Mouse (Mus musculus) testis, postnatal 10 days (tissue): Measurements from ENCODE around the gene Bin2.
"Not testable (repeated sequence)": the region's sequence is repeated elsewhere in the genome, so short reads cannot be mapped to it uniquely, and the experiment has no call there.

ENCODE experiments used
- DNase-seq: peaks from one replicate; pipeline ENCODE4 v3.0.0; 2021; ENCODE audit warnings: low spot score

The Bin2 gene

DNA sequence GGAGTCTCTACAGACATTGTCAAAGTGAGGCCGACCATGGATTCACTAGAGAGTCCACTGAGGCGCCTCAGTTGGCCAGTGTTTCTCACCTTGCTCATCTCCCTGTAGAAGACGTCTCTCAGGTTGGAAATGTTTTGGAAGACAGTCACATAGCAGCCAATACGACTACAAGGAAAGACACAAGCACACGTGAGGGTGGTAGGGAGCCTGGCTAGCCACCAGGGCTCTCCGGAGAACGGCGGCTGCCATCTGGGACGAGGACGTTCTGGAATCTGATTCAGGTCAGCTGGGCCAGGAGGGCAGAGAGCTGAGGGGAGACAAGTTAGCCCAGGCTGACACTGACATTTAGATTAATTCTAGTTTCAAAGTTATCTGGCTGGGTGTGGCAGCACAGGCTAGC, 19.2 kb downstream of the Bin2 start:
- no peak for DNase-seq

DNA sequence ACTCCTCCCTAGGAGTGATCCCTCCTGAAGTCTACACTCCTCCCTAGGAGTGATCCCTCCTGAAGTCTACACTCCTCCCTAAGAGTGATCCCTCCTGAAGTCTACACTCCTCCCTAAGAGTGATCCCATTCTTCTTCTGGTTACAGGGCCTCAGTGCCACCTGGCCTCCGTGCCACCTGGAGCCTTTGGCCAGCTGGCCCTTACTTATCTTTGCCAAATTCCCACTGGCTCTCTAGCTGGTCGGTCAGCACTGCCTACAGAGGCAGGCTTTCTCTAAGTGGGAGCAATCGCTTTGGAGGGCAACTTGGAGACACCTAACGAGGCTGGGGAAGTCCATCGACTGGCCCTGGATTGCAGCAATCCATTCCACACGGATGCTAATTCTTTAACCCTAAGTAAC, 23.2 kb downstream of the Bin2 start:
- DNase-seq: no peak

DNA sequence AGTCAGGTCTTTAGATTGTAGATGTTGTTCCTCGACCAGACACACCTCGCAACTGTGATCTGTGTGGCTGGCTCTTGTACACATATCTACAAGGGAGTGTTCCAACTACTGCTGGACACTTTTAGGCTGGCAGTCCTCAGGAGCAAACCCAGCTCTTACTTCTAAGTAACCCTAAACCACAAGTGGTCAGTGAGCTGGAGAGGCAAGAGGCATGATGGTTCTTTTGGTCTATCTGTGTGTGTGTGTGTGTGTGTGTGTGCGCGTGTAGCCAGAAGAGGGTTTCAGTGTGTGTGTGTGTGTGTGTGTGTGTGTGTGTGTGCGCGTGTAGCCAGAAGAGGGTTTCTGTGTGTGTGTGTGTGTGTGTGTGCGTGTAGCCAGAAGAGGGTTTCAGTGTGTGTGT, 26.9 kb downstream of the Bin2 start:
- no peak for DNase-seq

DNA sequence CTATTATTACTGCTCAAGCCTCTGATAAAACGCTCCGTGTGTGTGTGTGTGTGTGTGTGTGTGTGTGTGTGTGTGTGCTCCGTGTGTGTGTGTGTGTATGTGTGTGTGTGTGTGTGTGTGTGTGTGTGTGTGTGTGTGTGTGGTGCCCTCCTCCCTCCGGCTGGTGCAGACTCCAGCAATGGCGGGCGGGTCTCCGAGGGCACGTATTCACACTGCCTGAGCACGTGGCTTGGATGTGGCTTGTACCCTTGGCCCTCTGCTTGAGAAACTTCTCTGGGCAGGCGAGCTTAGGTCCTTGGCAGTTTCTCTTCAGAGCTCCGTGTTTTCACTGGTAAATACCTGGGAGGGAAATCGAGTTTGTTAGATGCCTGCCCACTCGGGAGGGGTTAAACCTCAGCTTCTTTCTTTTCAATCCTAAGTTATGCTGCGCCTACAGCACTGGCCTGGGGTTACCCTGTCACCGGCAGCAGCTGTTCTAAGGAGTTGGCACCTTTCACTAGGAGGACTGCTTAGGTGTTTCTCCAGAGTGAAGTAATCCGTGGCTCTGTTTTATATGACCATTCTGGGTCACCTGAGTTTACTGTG, 28.0 kb downstream of the Bin2 start:
- DNase-seq: no peak

DNA sequence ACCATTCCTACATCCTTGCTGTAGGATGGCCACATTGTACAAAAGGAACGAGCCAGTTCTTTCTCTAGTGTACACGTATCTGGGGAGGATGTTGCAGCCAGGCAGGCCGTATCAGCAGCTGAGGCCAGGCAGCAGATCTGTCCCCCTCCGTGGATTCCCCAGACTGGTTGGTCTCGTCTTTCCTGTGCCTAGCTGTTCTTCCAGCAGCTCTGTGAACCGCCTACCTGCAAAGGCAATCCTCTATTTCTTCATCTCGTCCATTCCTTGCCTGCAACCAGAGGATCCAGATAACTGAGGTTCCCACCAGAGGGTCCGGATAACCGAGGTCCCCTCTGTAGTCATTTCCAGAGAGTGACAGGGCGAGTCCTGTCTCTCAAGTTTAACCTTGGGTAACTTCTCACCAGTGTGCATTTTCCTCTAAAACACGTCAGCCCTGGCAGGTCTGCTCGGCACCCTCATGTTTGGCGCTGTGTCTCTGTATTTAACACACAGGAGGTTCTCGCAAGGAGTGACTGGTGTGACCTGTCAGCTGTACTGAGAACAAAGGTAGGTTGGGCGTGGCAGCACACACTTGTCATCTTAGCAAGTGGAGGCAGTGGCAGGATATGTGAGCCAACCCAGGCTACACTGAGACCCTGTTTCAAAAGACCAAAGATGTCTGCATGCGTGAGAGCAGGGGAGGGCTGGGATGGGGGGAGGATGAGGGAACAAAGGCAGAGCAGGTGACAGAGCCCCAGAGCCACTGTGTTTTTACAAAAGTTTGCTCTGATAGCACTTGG, 29.2 kb downstream of the Bin2 start:
- DNase-seq: no peak

DNA sequence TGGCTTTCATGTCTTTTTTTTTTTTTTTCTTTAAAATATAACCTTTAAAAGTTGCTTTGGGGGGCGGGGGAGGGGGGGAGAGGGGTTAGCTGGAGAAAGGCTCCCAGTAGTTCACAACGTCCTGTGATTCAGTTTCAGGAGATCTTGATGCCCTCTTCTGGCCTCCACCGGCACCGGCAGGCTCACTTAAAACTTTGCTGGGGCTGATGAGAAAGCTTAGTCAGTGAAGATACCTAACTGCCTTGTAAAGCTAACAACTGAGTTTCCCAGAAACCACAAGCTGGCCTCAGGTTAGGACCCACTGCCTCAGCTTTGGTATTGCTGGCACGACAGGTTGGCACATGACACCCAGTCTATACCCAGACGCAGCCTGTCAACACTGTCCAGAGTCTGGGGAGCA, 31.7 kb downstream of the Bin2 start:
- no peak for DNase-seq

- DNase-seq: peak; percentile 62
Measured at GRCm38 (mm10) chr15:100636700-100637501, 32.5 kb downstream of the Bin2 start, which contains the start of gene Smagp. Smagp (minus strand) TSS chr15:100636940.

GRCm38 (mm10) chr15:100635851-100636645, 33.3 kb downstream of the Bin2 start:
- DNase-seq: no peak

- DNase-seq: no peak
Measured at GRCm38 (mm10) chr15:100635239-100635638, 34.1 kb downstream of the Bin2 start.

- no peak for DNase-seq
Measured at GRCm38 (mm10) chr15:100633341-100633740, 36.0 kb downstream of the Bin2 start.

DNA sequence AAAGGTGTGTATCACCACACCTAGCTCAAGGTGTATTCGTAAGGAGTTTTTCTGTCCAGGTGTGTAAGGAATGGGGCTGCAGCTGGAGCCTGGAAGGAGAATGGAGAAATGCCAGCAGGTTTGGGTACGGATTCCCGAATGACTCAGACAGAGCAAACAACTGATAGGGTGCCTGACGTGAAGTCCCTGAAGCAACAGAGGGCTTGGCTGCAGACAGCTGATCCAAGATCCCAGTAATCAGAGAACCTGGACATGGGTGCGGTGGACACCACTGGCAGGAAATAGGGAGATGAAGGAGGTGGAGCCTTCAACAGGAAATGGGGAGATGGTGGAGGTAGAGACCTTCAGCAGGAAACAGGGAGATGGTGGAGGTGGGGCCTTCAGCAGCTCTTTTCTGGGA, 37.0 kb downstream of the Bin2 start:
- no peak for DNase-seq

DNA sequence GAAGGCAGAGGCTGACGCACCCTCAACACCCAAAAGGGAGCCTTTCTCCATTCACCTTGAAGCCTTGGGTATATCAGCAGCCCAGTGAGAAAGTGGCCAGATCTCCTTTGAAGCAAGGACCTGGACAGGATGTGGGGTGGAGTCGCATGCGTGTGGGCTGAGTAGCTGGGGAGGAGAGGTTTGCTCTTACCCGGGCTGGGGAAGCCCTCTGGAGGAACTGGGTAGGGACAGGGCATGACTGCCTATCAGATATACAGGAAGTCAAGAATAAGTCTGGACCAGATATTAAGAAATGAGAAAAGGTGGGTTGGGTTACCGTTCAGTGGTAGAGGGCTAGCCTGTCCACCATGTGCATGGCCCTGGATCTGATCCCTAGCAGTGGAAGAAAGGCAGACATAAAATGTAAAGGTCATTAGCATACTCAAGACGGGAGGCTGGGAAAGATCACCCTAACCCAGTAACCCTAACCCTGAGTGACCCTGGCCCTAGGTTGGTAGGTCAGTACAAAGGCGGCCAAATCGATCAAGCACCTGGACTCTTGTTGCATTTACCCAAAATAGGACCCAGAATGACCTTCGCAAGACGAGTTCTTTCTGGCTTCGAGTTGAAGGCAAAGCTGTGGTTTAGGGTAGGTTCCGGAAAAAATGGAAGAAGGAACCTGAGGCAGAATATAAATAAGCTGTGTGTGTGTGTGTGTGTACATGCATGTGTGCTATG, 37.7 kb downstream of the Bin2 start:
- no peak for DNase-seq

- no peak for DNase-seq
Measured at GRCm38 (mm10) chr15:100630126-100630525, 39.2 kb downstream of the Bin2 start.

DNA sequence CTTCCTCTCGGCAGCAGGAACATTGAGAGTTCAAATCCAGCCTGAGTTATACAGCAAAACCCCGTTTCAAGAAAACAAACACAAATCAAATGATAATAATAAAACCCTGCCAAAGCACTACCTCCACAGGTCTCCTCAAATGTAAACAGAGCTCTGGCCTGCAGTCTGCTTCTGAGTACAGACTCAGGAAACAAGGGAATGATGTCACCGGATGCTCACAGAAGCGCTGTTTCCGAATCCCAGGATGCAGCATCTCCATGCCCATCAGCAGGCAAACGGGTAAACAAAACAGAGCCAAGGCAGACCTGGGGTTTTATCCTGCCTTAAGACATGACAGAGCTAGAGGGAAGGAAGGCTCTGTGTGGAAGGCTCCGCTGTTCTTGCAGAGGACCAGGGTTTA, 40.6 kb downstream of the Bin2 start:
- DNase-seq: no peak

DNA sequence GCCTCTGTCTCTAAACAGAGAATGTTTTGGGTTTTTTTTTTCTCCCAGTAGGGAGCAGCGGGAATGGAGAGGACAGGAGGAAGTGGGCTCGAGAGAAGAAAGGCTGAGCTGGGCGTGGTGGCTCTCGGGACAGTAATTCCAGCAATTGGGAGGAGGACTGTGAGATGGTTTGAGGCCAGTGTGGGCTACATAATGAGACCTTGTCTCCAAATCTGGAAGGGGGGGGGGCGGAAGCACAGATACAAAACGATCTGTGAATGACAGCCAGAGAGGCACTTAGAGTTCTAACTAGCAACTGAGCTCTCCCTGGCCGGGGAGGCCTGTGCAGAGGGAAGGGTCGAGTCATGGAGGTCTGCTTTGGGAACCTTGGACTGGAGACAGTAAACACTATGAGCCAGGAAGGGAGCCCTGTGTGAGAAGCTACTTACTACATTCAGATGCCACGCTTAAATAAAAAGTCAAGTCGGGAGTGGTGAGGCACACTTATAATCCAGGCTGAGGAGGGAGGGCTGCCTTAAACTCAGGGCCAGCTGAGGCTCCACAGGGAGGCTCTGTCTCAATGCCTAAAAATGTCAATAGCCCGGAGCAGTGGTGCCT, 41.5 kb downstream of the Bin2 start:
- DNase-seq: no peak

DNA sequence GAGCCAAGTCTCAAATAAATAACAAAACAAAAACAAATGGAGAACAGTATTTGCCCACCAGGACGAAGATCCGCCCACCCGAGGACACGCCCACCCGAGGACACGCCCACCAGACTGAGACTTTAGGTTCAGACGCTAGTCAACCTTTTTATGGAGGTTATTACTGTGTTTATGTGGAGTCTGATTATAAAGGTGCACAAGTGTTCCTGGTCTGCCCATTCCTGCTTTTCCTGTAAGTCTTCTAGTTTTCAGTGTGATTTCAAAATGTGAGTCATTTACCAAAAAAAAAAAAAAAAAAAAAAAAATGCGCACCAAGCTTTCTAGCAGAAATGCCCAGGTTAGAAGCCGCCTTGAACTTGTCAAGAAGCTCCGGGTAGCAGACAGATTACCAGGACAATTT, 42.1 kb downstream of the Bin2 start:
- DNase-seq: peak; percentile 67

DNA sequence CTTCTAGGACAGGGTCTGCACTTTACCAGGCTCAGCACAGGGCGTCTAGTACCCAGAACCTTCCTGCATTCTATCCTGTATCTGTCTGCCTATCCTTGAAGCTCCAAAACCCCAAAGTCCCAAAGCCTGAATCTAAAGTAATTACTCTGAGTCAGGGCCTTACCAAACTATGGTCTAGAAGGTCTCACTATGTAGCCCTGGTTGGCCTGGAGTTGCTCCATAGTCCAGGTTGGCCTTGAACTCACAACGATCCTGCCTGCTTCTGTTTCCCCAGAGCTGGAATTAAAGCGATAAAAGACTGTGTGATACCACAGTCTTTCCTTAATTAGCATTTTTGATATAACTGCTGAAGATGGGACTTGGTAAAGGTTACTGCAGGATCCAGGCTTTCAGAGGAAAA, 44.9 kb downstream of the Bin2 start:
- DNase-seq: no peak

DNA sequence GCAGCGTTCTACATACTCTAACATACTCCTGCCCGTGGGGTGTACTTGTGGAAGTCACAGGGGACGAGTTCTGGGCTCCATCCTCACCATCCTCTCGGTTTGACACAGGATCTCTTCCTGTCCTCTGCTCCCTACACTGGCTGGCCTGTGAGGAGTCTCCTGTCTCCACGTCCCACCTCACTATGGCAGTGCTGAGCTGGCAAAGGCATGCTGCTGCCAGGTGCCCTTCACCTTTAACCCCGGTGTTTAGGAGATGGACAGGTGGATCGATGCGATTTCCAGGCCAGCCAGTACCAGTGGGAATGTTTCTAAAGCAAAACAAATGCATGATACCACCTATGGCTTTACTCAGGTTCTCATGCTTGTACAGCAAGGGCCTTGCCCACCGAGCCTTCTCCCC, 45.6 kb downstream of the Bin2 start:
- no peak for DNase-seq

GRCm38 (mm10) chr15:100622164-100622563, 47.2 kb downstream of the Bin2 start:
- DNase-seq: no peak

- not testable (repeated sequence) for DNase-seq
Measured at GRCm38 (mm10) chr15:100621671-100622070, 47.7 kb downstream of the Bin2 start.

- DNase-seq: no peak
Measured at GRCm38 (mm10) chr15:100619200-100619599, 50.2 kb downstream of the Bin2 start.
